Mouse (Mus musculus): ENCODE measurements around the gene Kcnh5.

Kcnh5 gene

DNA sequence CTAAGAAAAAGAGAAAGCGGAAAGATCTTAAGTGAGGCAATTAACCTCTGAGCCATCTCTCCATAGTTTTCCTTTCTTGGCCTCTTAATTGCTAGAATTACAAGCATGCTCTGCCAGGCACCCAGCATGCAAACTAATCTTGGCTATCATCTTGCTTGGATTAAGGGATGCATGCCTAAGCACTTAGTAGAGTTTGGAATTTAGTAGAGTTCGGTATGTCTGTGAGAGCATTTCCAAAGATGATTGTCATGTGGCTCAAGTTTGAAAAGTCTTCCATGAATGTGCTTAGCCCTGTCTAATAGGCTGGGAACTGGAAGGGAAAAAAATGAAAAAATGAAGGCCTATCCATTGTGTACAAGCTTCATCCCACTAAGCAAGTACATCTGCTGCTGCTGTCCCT, 224.5 kb downstream of the Kcnh5 start:
- DNase-seq (ENCODE audit: low spot score in 2 of 2), result no peak

DNA sequence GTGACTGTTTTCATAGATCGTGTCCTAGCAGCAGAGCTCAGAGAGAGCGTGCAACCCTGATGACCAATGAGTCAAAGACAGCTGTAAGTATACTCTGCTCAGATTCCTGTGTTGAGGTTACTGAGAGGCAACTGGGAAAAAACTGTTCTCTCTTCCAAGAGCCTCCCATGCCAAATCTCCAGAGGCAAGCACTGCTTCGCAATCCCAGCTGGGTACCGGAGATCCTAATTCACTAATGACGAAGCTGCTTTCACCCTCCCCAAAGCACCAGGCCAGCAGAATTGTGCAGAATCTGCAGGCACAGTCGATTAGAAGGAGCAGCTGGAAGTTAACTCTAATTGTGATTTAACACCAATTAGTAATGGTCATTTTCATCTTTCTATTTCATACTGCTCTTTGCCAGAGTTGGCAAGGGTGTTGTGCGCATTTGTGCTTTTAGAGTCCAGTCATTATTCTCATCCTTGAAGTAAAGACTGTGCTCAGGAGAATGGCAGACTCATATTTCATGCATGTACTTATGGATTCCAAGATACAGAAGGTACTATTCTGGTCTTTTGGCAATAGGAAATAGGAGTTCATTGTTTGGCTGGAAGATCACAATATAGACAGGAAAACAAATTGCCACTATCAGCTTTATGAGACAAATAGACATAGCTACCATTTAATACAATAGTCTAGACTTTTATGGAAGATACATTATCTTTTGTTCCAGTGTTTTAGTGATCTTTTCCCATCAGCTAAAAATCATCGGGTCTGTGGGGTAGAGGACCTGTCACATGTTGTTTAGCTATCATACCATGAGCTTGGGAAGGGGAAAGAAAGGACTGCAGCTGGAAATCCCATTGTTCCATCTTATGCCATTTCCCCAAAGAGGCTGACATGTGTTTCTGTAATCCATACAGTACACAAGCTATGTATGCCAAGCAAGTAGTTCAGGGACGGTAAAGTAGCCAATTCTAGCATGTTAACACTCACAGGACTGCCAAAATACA, 225.7 kb downstream of the Kcnh5 start:
- no peak for DNase-seq (ENCODE audit: low spot score in 2 of 2)

DNA sequence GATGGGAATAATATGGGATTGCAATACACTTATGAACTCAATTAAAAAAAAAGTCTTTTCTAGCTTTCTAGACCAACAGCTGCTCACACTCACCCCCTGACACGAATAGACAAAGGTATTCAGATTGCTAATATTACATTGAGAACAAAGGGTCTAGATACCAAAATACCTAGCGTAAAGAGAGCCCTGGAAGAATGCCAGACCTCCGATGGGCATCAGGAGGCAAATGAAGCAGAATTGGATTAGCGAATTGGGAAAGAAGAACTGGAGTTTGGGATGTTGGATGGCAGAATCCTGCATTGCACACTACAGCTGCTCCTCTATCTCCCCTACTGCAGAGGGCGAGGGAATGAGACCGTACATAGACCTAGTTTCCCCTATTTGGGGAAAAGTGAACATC, 275.8 kb downstream of the Kcnh5 start:
- no peak for DNase-seq (ENCODE audit: low spot score in 2 of 2)

DNA sequence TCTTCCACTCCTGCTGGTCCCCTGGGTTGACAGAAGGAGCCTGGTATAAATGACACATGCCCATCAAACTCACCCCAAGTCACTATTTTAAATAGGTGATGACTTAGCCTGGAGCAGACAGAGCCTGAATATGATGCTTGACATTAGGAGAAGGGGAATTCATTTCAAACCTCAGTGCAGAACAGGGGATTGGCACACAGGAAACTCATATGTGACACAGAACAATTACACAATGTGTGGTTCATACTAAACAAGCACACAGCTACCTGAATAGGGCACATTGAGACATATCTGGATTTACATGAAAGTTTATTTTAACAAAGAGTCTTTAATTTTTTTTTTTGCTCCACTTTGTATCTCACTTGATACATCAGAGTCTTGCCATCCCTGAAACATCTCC, 276.4 kb downstream of the Kcnh5 start:
- no peak for DNase-seq (ENCODE audit: low spot score in 2 of 2)

DNA sequence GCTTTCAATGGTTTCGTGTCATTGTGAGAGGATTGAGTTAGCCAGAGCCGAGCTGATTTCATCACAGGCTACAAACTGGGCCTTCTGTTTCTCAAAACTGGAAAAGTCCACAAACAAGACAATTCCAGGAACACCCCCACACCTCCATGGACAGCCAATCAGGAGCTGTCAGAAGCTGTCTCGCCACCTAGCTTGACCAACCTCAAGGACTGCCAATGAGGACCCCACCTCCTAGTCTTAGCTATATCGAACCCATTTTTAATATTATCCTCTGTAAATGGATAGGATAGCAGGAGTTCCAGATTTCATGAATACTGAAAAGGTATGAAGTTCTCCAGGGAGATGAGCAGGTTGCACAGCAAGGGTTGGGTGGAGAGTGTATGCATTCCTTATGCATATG, 278.1 kb downstream of the Kcnh5 start:
- DNase-seq (ENCODE audit: low spot score in 2 of 2), result no peak

DNA sequence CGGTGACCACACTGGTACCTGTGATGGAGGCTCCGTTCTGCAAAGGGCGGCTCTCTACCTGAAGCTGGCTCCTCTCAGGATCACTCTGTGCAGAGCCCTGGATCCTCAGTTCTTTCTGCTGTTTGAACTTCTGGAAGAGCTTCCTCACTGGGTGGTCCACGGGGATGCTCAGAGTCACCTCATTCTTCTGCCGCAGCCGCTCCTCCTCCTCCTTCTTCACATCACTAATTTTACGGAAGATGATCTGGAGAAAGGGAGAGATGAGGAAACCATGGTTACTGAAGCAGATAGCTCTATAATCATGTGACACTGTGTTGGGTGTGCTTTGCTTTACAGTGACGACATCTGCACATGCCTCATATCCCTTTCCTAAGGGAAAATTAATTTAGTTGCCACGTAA, 278.9 kb downstream of the Kcnh5 start:
- no peak for DNase-seq (ENCODE audit: low spot score in 2 of 2)

DNA sequence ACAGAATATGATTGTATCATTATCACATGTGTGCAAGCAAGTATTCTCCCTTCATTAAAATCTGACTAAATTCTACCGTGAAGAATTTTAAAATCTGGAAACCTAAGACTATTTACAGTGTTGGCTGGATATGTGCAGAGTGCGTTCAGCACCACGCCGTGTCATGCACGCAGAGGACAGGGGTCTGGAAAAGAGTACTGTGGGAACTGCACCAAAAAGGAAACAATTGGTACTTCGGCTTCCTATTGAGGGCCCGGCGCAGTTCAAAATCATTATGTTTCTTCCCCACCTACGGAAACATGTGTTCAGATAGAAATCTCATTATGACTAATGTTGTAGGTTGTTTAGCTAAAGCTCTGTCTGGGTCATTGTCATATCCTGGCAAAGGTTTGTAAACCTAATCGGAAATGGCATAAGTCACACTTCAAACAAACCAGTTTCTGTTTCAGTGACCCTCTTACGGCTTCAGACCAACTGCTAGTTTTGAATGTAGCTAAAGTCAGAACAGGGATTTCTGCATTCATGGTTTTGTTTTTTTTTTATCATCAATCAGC, 282.2 kb downstream of the Kcnh5 start:
- no peak for DNase-seq (ENCODE audit: low spot score in 2 of 2)

DNA sequence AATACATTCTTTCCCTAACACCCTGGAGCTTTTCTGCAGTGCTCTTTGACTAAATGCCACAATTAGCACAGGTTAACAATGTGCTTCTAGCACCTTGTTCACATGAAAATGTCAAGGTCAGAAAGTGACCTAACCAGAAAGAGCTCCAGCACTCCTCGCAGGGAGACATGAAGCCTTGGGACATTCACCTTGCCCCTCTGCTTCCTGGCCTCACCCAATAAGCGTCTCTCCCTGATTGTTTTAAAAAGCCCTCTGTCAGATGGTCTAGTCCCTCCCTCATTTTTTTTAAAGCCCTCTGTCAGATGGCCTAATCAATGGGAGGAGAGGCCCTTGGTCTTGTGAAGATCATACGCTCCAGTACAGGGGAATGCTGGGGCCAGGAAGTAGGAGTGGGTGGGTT, 287.7 kb downstream of the Kcnh5 start:
- DNase-seq (ENCODE audit: low spot score in 2 of 2), result no peak

DNA sequence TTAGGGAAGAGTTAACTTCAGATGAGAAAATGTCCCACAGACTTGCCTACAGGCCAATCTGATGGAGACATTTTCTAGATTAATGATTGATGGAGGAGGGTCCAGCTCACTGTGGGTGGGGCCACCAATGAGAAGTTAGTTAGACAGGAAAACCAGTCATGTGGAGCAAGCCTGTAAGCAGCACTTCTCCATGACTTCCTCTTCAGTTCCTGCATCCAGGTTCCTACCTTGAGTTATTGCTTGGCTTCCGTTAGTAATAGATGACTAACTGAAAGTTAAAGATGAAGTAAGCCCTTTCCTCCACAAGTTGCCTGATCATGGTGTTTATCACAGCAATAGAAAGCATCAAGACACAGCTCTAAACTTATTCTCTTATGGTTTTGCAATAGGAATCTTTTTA, 290.1 kb downstream of the Kcnh5 start:
- no peak for DNase-seq (ENCODE audit: low spot score in 2 of 2)

DNA sequence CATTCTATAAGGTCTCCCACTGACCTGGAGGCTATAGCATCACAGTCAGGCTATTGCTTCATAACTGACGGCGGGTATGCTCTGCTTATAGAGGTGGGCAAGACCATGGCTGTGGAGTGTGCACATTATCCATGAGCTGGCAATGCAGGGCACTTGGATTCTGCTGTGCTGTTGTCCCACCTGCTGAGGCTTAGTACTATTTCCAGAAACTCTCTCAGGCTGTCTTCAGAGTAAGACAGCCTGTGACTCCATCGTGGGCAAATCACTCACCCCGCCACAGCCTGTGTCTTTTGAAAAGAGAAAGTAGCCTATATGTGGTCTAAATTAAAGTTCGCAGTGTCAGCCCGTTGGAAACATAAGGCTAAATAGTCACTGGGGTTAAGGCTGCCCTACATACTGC, 295.8 kb downstream of the Kcnh5 start:
- DNase-seq (ENCODE audit: low spot score in 2 of 2), result no peak

DNA sequence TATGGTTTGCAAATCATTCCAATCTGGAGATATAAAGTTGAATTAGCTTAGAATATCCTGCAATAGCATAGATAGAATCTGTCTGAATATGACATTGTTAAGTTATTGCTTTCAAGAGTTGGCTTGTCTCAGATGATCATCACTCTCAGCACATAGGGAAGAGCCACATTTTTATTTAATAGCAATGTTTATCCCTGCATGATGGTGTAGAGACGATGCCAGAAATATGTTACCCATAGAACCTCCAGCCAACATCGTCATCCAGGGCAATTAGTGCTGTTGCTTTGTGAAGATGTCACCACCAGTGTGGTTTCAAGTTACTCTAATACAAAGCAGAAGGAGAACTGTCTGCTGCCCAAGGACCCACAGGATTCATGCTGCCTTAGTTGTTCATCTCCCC, 321.5 kb downstream of the Kcnh5 start:
- DNase-seq (ENCODE audit: low spot score in 2 of 2), result no peak

DNA sequence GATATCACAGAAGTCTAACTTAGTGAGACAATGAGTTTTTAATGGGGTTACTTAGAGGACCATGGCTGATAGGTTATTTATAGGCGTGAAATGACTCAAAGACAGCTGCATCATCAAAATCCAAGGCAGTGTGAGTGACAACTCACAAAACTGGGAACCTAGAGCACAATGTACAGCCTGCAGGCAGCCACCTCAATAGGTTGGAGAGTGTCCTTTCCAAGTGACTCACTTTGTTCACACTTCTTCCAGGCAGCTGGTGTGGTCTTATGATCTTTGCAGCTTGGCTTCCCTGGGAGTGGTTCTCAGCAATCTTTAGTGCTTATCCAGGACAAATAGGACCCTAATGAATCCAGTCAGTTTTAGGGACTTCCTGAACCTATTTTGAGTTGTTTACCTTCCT, 322.9 kb downstream of the Kcnh5 start:
- DNase-seq (ENCODE audit: low spot score in 2 of 2), result no peak

DNA sequence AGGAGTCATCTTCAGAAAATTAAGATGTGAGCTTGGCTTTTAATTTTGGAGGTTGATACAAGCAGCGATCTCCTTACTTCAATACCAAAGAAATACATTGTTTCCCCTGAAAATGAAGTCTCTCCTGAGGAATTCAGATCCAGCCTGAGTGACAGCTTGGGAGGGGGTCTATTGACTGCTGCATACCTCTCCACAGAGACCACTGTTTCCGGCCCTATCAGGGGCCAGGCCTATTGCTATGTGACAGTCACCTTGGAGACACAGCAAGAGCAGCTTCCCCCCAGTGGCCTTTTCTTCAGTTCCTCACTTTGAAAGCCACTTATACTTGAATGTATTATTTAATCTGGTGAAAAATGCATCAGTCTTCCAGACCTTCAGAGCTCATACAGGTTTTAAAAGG, 326.8 kb downstream of the Kcnh5 start:
- no peak for DNase-seq (ENCODE audit: low spot score in 2 of 2)

DNA sequence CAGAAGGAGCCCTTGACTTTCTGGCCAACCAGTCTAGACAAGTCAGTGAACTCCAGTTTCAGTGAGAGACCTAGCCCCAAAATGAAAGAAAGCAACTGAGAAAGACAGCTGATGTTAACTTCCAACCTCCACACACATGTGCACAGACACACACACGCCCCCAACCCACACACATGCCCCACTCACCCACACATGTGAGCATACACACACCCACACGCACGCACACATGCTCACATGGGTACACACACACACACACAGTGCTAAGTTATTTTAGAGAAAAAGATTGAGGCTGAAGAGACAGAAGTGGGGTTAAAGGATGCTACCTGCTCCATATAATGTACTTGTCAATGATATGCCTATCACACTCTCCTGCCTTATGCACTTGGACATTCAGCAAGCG, 327.2 kb downstream of the Kcnh5 start:
- DNase-seq (ENCODE audit: low spot score in 2 of 2), result no peak

DNA sequence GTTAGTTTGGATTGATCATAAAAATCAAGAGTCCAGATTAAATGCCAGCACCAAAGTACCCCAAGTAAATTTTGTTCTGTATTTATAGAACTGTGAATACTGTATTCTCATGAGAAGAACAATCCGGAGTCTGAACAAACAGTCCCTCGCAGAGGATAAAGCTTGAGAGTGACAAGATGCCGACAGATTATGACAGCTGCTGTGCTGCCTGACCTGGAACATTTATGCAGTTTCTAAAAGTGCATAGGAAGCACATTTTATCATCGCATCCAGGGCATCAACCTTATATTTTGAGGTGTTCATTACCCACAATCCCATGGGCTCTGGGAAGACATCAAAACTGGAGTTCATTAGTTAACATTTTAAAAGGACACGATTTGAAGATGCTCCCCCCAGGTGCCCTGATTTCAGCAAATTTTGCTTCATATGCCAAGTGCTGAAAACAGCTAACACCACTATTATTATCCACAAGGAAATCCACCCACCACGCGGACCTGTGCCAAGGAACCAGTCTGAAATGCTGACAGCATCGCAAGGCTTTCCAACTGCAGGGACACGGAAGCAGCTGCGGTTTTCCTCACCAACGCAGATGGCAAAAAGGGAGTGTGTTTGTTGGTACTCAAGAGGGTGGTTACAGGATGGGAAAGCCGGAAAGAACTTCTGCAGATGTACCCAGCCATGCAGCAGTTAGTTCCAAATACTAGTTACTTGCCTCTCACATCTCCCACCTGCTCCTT, 328.4 kb downstream of the Kcnh5 start:
- DNase-seq (ENCODE audit: low spot score in 2 of 2), result no peak

Data from spleen, postnatal 36 days (tissue).